Mouse (Mus musculus): ENCODE measurements at regions not wholly inside any gene's neighbourhood (a gene's known extent, or its start where the extent isn't known, plus 50 kb on each side); places are given as distances from the start of the nearest gene placed in this dataset.

- Histone ChIP-seq H3K4me3 (ENCODE audit: low read depth, low read length) (no peak overlapping the region), H3K27me3 (ENCODE audit: insufficient read depth, low read length) (no peaks in the 10 kb centered on the region), H3K9me3 (ENCODE audit: low read length) (no peaks in the 10 kb centered on the region), H3K4me2 (ENCODE audit: low read depth) (no peak overlapping the region), H3K9ac (no peak overlapping the region), H3K36me3 (ENCODE audit: insufficient read depth) (no peaks in the 10 kb centered on the region), H3K27ac (ENCODE audit: low read depth, low read length) (no peak overlapping the region), H3K4me1 (ENCODE audit: insufficient read depth) (no peaks in the 10 kb centered on the region)
- DNase-seq (peak; percentile 4), ATAC-seq (peak; percentile 16; the same call in 1 of the 2 replicates)
- no peak for TF ChIP-seq CTCF (IDR thresholded peaks at IDR 0.05; ENCODE audit: low read depth)
- 48% methylated on average over 5 of the region's 5 CpGs for WGBS
These were observed 66.0 kb upstream of the Dusp10 start for GRCm38 (mm10) chr1:183947066-183947465.

DNA sequence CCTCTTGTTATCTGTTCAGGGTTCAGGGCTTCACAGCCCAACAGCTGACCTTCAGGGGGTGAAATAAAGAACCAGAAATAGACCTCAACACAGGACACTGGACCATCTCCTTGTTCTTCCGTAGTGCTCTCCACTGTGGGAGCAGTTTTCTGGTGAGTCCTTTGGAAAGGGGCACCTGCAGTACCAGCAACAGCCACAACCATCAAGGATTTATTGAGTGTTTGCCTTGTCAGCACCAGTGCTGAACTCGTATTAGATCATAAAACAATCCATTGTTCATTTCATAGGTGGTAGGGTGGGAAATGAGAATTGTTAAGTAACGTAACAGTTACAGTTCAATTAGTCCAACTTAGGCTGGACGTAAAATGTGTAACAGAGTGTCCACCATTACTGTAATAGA is 63.9 kb upstream of the Dusp10 start:
- no peaks in the 10 kb centered on the region for H3K4me1 ChIP-seq (ENCODE audit: insufficient read depth)
- DNase-seq (no peak), ATAC-seq (no peak)
- 82% methylated on average over 4 of the region's 4 CpGs for WGBS
- no peak overlapping the region for H3K27ac ChIP-seq (ENCODE audit: low read depth, low read length)
- H3K4me3 ChIP-seq (ENCODE audit: low read depth, low read length), result no peak overlapping the region
- no peaks in the 10 kb centered on the region for H3K36me3 ChIP-seq (ENCODE audit: insufficient read depth)
- no peak overlapping the region for H3K9ac ChIP-seq
- no peaks in the 10 kb centered on the region for H3K27me3 ChIP-seq (ENCODE audit: insufficient read depth, low read length)
- H3K9me3 ChIP-seq (ENCODE audit: low read length), result no peaks in the 10 kb centered on the region
- TF ChIP-seq CTCF (IDR thresholded peaks at IDR 0.05; ENCODE audit: low read depth), result peak; percentile 42; the same call in 1 of the 2 replicates
- no peak overlapping the region for H3K4me2 ChIP-seq (ENCODE audit: low read depth)

GRCm38 (mm10) chr1:183954086-183954485 is 59.0 kb upstream of the Dusp10 start:
- H3K27me3 ChIP-seq (ENCODE audit: insufficient read depth, low read length), result no peaks in the 10 kb centered on the region
- no peak for DNase-seq
- no peaks in the 10 kb centered on the region for H3K9me3 ChIP-seq (ENCODE audit: low read length)
- H3K9ac ChIP-seq, result no peak overlapping the region
- TF ChIP-seq CTCF (IDR thresholded peaks at IDR 0.05; ENCODE audit: low read depth), result no peak
- 75% methylated on average over 2 of the region's 2 CpGs for WGBS
- no peak overlapping the region for H3K27ac ChIP-seq (ENCODE audit: low read depth, low read length)
- ATAC-seq, result no peak
- H3K36me3 ChIP-seq (ENCODE audit: insufficient read depth), result no peaks in the 10 kb centered on the region
- H3K4me1 ChIP-seq (ENCODE audit: insufficient read depth), result no peaks in the 10 kb centered on the region
- H3K4me2 ChIP-seq (ENCODE audit: low read depth), result no peak overlapping the region
- H3K4me3 ChIP-seq (ENCODE audit: low read depth, low read length), result no peak overlapping the region

- DNase-seq, result no peak
These were observed 56.7 kb upstream of the Dusp10 start for GRCm38 (mm10) chr1:183956391-183956790.

DNA sequence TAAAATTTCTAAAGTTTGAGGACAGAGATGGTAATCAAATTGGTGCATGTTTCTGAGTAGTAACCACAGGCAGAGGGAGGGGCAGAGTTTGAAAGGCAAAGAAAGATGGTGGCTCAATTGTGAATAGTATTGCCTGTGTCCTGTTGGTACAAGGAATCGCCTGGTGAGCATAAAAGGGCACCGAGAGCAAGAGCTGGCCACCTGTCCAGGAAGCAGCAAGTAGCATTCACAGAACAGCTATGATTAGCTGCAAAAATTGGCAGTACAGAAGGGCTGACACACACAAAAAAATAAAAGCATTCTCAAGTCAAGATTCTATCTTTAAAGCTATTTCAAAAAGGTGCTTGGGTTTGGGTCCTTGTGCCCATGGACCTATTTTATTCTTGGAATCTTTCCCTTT is 51.7 kb upstream of the Dusp10 start:
- H3K9ac ChIP-seq, result no peak overlapping the region
- H3K4me1 ChIP-seq (ENCODE audit: insufficient read depth), result no peaks in the 10 kb centered on the region
- ATAC-seq, result no peak
- 84% methylated on average over 2 of the region's 2 CpGs for WGBS
- H3K27me3 ChIP-seq (ENCODE audit: insufficient read depth, low read length), result no peaks in the 10 kb centered on the region
- H3K4me3 ChIP-seq (ENCODE audit: low read depth, low read length), result no peak overlapping the region
- H3K9me3 ChIP-seq (ENCODE audit: low read length), result no peaks in the 10 kb centered on the region
- no peak for DNase-seq
- no peaks in the 10 kb centered on the region for H3K36me3 ChIP-seq (ENCODE audit: insufficient read depth)
- no peak overlapping the region for H3K4me2 ChIP-seq (ENCODE audit: low read depth)
- no peak for TF ChIP-seq CTCF (IDR thresholded peaks at IDR 0.05; ENCODE audit: low read depth)
- no peak overlapping the region for H3K27ac ChIP-seq (ENCODE audit: low read depth, low read length)

More at GRCm38 (mm10) chr1:183956391-183956790, 56.7 kb upstream of the Dusp10 start:
- no peaks in the 10 kb centered on the region for H3K27me3 ChIP-seq (ENCODE audit: insufficient read depth, low read length)
- no peak overlapping the region for H3K4me3 ChIP-seq (ENCODE audit: low read depth, low read length)
- no peak overlapping the region for H3K27ac ChIP-seq (ENCODE audit: low read depth, low read length)
- H3K9me3 ChIP-seq (ENCODE audit: low read length), result no peaks in the 10 kb centered on the region
- H3K36me3 ChIP-seq (ENCODE audit: insufficient read depth), result no peaks in the 10 kb centered on the region
- 75% methylated on average over 3 of the region's 3 CpGs for WGBS
- no peak overlapping the region for H3K9ac ChIP-seq
- H3K4me1 ChIP-seq (ENCODE audit: insufficient read depth), result no peaks in the 10 kb centered on the region
- no peak overlapping the region for H3K4me2 ChIP-seq (ENCODE audit: low read depth)
- no peak for TF ChIP-seq CTCF (IDR thresholded peaks at IDR 0.05; ENCODE audit: low read depth)
- no peak for ATAC-seq

DNA sequence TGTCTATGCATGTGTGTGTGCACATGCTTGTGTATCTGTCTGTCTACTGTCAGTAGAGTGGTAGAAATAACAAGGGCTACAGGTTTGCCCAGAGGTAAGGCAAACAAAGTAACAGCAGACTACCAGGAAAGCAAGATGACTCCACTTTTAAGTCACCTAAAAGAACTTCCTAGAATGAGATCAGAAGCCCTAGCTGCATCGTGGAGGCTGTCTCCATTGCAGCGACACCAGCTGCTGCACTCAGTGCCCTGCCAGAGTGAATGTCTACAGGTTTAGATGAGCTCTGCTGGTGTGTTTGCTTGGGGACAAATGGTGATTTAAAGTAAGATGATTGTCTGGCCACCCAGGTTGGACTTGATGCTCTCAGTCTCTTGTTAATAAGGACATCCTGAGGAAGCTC is 50.6 kb upstream of the Dusp10 start:
- H3K9me3 ChIP-seq (ENCODE audit: low read length), result no peaks in the 10 kb centered on the region
- TF ChIP-seq CTCF (IDR thresholded peaks at IDR 0.05; ENCODE audit: low read depth), result no peak
- H3K36me3 ChIP-seq (ENCODE audit: insufficient read depth), result no peaks in the 10 kb centered on the region
- no peaks in the 10 kb centered on the region for H3K4me1 ChIP-seq (ENCODE audit: insufficient read depth)
- no peak for DNase-seq
- H3K27ac ChIP-seq (ENCODE audit: low read depth, low read length), result no peak overlapping the region
- 92% methylated on average over 2 of the region's 2 CpGs for WGBS
- H3K9ac ChIP-seq, result no peak overlapping the region
- no peak overlapping the region for H3K4me3 ChIP-seq (ENCODE audit: low read depth, low read length)
- no peak overlapping the region for H3K4me2 ChIP-seq (ENCODE audit: low read depth)
- no peak for ATAC-seq
- no peaks in the 10 kb centered on the region for H3K27me3 ChIP-seq (ENCODE audit: insufficient read depth, low read length)

GRCm38 (mm10) chr1:183963286-183963685 is 49.8 kb upstream of the Dusp10 start:
- DNase-seq, result no peak
- WGBS, result 89% methylated on average over 4 of the region's 4 CpGs

More at GRCm38 (mm10) chr1:183963286-183963685, 49.8 kb upstream of the Dusp10 start:
- no peaks in the 10 kb centered on the region for H3K36me3 ChIP-seq (ENCODE audit: insufficient read depth)
- no peak overlapping the region for H3K4me2 ChIP-seq (ENCODE audit: low read depth)
- H3K9ac ChIP-seq, result no peak overlapping the region
- H3K4me3 ChIP-seq (ENCODE audit: low read depth, low read length), result no peak overlapping the region
- H3K4me1 ChIP-seq (ENCODE audit: insufficient read depth), result no peaks in the 10 kb centered on the region
- no peaks in the 10 kb centered on the region for H3K27me3 ChIP-seq (ENCODE audit: insufficient read depth, low read length)
- ATAC-seq, result no peak
- TF ChIP-seq CTCF (IDR thresholded peaks at IDR 0.05; ENCODE audit: low read depth), result no peak
- H3K27ac ChIP-seq (ENCODE audit: low read depth, low read length), result no peak overlapping the region
- no peaks in the 10 kb centered on the region for H3K9me3 ChIP-seq (ENCODE audit: low read length)

All from forebrain, postnatal 0 days (tissue).